Mouse (Mus musculus) fat pad, adult 2 months (tissue): ENCODE measurements around the gene Pef1.

Experiments
- DNase-seq: peaks from one replicate; pipeline ENCODE4 v3.0.0-alpha.2; 2011; ENCODE audit warnings: low read depth, low spot score; ENCODE audit errors: extremely low read depth

Pef1 gene

GRCm38 (mm10) chr4:130173911-130174311 lies 71.6 kb downstream of the Pef1 start:
- no peak for DNase-seq

- no peak for DNase-seq
These were observed 72.1 kb downstream of the Pef1 start for GRCm38 (mm10) chr4:130174335-130175031.

GRCm38 (mm10) chr4:130175072-130175711 lies 72.8 kb downstream of the Pef1 start, which contains the start of gene Tinagl1:
Tinagl1 (minus strand) TSS chr4:130175122.
- no peak for DNase-seq

GRCm38 (mm10) chr4:130176156-130176720 lies 73.9 kb downstream of the Pef1 start:
- DNase-seq, result no peak

GRCm38 (mm10) chr4:130177087-130177486 lies 74.7 kb downstream of the Pef1 start:
- DNase-seq, result no peak

GRCm38 (mm10) chr4:130177536-130177935 lies 75.2 kb downstream of the Pef1 start:
- DNase-seq, result peak; percentile 47
